ENCODE assay signal across 14 mouse cellular contexts in the genomic region with DNA sequence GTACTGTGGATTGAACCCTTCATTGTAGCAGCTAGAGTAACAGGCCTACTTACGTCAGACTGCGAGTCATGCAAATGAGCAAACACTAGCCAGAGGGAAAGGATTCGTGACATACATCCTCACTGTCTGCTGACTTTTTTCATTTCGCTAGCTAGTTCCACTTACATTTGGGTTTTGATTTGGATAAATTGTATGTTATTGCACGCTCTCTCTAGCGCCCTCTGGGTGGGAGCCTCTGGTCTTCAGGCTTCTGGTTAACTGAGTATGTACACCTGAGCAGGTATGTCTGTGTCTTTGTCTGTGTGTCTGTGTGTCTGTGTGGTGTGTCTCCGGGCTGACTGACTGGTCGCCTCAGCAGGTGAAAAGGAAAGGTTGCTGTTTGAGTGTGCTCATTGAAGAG. TPM values are rescaled to one million over a fixed set of nuclear protein-coding genes. Genes with fewer than 3 reads are reported as not detected.
DNase-seq lines count a peak whose midpoint lies in the region; TF ChIP-seq lines count a peak whose summit lies in the region.
"Had no signal": no experiment of that assay in that cellular context is flagged by ENCODE, and none has a peak within 500 bp of the region (broad histone marks: within the 10 kb centered on the region; RNA-seq: fewer than 3 reads in every experiment).

No protein-coding gene starts in this region.

- intact Hi-C loops in left cerebral cortex, adult 2 months (cut with DNase I): no loop called here

- H3K4me3 ChIP-seq in left cerebral cortex, adult 2 months: no peak overlapping the region
- H3K4me3 ChIP-seq in thymus, adult 2 months (ENCODE audit: control insufficient read depth, insufficient read depth, low read length): no peak overlapping the region
- H3K4me3 ChIP-seq: forebrain, embryonic 13.5 days; hindbrain, embryonic 13.5 days; megakaryocyte, embryonic 14.5 days; neural tube, embryonic 13.5 days had no signal

- H3K36me3 ChIP-seq in thymus, adult 2 months (ENCODE audit: control insufficient read depth, insufficient read depth, low read length): peaks cover 30% of the 10 kb centered on the region

- TF ChIP-seq POLR2A in thymus, adult 2 months (IDR thresholded peaks at IDR 0.05; ENCODE audit: control insufficient read depth, extremely low read depth, insufficient read depth, low read length, poor library complexity): no peak

- H3K27ac ChIP-seq in left cerebral cortex, adult 2 months: no peak overlapping the region
- H3K27ac ChIP-seq in thymus, adult 2 months (ENCODE audit: control insufficient read depth, insufficient read depth, low read length): no peak overlapping the region
- H3K27ac ChIP-seq: forebrain, embryonic 13.5 days; hindbrain, embryonic 13.5 days; neural tube, embryonic 13.5 days had no signal

- no peaks in the 10 kb centered on the region for H3K4me1 ChIP-seq in thymus, adult 2 months (replicated peaks; ENCODE audit: control insufficient read depth, insufficient read depth, low read length)
- H3K4me1 ChIP-seq: forebrain, embryonic 13.5 days; hindbrain, embryonic 13.5 days; megakaryocyte, embryonic 14.5 days; neural tube, embryonic 13.5 days had no signal

- H3K27me3 ChIP-seq in thymus, adult 2 months (ENCODE audit: control insufficient read depth, insufficient read depth, low read length): no peaks in the 10 kb centered on the region
- H3K27me3 ChIP-seq: forebrain, embryonic 13.5 days; hindbrain, embryonic 13.5 days; megakaryocyte, embryonic 14.5 days; neural tube, embryonic 13.5 days had no signal

- WGBS in thymus, adult 2 months: 89% methylated on average over 8 of the region's 8 CpGs

- peak; percentile 35 to 40 for DNase-seq in cerebellum, postnatal 36 days
- DNase-seq in cerebellum, adult 9-10 months: no peak
- no peak for DNase-seq in left cerebral cortex, adult 2 months (ENCODE audit: extremely low spot score in 1 of 2, low spot score in 2 of 2)
- DNase-seq in left cerebral cortex, adult 9 months (ENCODE audit: low spot score in 2 of 2): no peak
- DNase-seq in thymus, adult 2 months: peak; percentile 60
- no peak for DNase-seq in thymus, adult 18-20 months
- DNase-seq in ovary, adult 18-20 months (ENCODE audit: low spot score): no peak
- no peak for DNase-seq in Muller cell, postnatal 12 days (ENCODE audit: inconsistent ontology term)
- DNase-seq: embryo, embryonic 11 days; left cerebral cortex, postnatal 4 days had no signal

- peak; percentile 50 for TF ChIP-seq CTCF in left cerebral cortex, adult 2 months (IDR thresholded peaks at IDR 0.05)
- TF ChIP-seq CTCF in thymus, adult 2 months (IDR thresholded peaks at IDR 0.05; ENCODE audit: borderline replicate concordance, control insufficient read depth, extremely low read depth, insufficient read depth, low read length, poor library complexity): no peak

RNA-seq across cellular contexts. Expression of a gene that starts 40.2 kb away (rescaled TPM):
- total RNA-seq in left cerebral cortex, adult 2 months (2021): 100 to 1,000 TPM; 138 to 163 TPM
- 39.0 and 41.8 TPM in 2 replicates for polyA plus RNA-seq in thymus, adult 2 months (2012; rRNA removed)

Comparison
In these comparisons a context has a peak if more than half of its experiments do, and no peak if none do; other contexts are left out.
1. DNase-seq: peak in cerebellum, postnatal 36 days (2 of 2) and thymus, adult 2 months (single experiment); none in cerebellum, adult 9-10 months (single experiment), left cerebral cortex, adult 2 months (0 of 2), left cerebral cortex, adult 9 months (0 of 2), thymus, adult 18-20 months (0 of 2), ovary, adult 18-20 months (single experiment) and Muller cell, postnatal 12 days (single experiment).